Mouse (Mus musculus) heart, adult 9 months (tissue): ENCODE data around the gene Olfr1065.
"Not testable (repeated sequence)": the region's sequence is repeated elsewhere in the genome, so short reads cannot be mapped to it uniquely, and the experiment has no call there.

Source experiments
- DNase-seq, 2 experiments: peaks; one replicate each; pipeline ENCODE4 v3.0.0; 2022; ENCODE audit warnings: low spot score in 2 of 2

The Olfr1065 gene

DNA sequence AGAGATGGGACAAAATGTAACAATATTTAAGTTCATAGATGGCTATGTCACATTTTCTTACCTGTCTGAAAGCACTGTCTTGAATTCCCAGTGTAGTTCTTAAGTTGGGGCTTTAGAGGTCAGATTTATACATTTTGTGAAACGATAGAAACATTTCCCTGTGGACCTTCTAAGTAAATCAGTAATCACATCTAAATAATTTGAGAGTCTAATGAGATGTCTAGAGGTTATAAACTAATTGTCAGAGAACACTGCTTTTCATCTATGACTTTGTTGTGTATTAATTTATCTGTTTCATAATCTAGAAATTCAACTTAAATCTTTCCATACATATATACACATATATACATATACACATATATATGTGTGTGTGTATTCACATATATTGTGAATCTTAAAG, at the start of gene Olfr1065:
TSS of gene Olfr1065 (minus strand) at position 101 of the 400 bp plus-strand sequence.
- not testable (repeated sequence) for DNase-seq

DNA sequence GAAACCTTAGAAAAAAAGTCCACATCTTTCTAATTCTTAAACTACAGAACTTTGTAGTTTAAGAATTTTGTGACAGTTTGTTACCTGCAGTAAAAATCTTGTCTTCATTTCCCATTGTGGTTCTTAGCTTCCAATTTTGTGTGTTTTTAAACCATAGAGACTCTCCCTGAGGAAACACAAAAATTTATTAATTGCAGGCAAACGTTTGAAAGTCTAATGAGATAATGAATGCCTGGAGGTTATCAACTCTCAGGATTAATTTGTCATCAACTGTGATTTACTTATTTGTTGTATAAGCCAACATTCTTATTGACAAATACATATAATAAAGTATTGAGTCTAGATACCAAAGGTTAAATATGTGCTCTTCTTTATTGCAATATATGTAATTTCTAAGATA, 36.9 kb upstream of the Olfr1065 start, which contains the start of gene Olfr228:
TSS of gene Olfr228 (minus strand) at position 101 of the 400 bp plus-strand sequence.
- no peak for DNase-seq

DNA sequence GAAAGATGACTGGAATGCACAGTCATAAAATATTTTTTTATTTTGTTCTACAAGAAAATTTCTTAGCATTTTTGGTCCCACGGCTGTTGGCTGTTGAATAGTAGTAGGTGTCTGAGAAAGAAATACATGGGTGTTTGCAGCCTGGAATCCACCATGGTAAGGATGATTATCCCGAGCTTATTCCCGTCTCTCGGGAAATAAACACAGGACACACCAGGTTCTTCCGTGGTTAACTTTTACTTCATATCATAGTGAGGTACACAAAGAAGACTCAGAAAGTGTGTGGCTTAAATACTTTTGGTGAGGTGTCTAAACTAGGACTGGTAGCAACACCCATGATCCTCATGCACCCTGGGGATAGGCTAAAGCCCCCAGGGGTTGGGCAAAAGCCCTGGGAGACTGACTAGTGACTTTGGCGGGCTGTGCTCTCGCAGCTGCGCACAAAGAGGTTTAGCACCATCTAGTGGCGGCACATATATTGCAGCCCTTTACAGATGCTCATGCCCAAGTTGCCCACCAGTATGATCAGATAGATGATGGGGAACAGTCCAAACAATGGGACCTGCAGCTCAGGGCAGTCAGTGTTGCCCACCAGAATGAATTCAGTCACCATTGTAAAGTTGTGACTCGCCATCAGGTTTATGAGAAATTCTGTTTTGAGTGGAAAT, 14.2 kb upstream of the Olfr1065 start:
- peak in 1 of 2 experiments; percentile 13 for DNase-seq

DNA sequence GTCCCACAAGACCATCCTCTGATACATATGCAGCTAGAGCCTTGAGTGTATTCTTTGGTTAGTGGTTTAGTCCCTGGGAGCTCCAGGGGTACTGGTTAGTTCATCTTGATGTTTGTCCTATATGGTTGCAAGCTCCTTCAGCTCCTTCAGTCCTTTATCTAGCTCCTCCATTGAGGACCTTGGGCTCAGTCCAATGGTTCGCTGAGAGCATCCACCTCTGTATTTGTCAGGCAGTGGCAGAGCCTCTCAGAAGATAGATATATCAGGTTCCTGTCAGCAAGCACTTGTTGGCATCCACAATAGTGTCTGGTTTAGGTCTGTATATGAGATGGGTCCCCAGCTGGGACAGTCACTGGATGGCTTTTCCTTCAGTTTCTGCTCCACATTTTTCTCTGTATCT, 10.0 kb upstream of the Olfr1065 start:
- DNase-seq: no peak

DNA sequence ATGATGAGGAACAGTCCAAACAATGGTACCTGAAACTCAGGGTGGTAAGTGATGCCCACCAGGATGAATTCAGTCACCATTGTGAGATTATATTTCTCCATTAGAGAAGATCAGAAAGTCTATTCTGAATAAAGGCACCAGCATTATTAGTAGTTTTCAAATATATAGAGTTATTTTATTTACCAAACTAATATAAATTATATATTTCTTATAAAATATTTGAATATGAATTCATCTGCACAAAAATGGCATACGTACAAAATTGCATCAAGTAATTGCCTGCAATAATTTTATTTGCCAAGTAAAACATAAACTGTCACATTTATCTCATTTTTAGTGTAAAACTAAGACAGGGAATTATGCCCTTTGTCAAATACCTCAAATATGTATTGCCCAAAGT, 5.8 kb upstream of the Olfr1065 start, which contains the start of gene Olfr1066:
TSS of gene Olfr1066 (minus strand) at position 101 of the 400 bp plus-strand sequence.
- no peak for DNase-seq

DNA sequence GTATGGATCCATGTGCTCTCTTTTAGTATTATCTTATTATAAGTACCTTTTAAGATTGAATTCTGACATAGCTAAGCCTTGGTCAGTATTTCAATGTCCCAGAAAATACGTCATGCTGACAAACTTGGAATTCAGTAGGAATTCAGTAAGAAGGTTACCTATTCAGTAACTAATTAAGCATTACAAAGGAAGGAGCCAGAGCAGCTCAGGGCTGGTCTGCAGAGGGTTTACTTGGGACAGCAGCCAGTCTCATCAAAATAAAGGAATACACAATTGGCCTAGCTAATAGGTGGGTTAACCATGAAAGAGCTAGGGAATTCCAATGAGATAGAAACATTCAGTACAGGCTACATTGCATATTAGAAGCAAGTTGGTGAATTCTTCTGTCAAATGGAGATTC, 8.3 kb downstream of the Olfr1065 start:
- DNase-seq: not testable (repeated sequence)

DNA sequence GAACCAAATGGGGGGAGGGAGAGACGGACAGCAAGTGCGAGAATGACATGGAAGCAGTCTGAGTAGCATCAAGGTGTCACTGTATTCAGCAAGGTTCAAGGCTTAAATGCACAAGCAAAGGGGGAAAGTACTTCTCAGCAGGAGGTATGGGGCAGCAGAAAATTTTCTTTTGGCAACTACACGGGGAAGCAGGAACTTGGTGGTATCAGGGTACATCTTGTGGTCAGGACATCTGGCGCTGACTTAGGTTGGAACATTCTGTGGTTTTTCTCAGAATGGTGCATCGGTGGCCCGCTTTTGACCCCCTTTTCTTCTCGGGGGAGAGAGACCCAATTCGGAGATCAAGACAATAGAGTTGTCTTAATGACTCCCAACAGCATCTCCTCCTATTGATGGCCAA, 21.9 kb downstream of the Olfr1065 start:
- DNase-seq: not testable (repeated sequence)

DNA sequence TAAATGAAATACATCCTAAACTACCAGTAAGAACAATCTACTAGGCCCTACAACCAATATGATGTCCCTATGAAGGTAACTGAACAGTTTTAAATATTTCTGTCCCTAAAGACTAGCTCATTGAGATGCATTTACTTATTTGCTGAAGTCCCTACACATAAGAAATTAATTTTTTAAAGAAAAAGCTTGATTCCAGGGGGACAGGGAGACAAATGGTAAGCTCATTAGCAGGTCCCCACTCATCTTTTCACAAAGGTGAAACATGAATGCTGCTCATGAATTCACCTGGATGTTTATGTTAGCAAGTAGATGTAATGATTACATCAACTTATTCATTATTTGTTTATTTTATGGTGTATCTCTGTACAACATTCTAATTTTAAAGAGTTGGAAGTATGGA, 23.7 kb downstream of the Olfr1065 start, which contains the start of gene Olfr1062:
TSS of gene Olfr1062 (minus strand) at position 101 of the 400 bp plus-strand sequence.
- not testable (repeated sequence) for DNase-seq

DNA sequence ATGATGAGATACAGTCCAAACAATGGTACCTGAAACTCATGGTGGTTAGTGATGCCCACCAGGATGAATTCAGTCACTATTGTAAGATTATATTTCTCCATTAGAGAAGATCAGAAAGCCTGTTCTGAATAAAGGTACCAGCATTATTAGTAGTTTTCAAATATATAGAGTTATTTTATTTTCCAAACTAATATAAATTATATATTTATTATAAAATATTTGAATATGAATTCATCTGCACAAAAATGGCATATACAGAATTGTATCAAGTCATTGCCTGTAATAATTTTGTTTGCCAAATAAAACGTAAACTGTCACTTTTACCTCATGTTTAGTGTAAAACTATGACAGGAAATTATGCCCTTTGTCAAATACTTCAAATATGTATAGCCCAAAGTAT, 36.4 kb downstream of the Olfr1065 start, which contains the start of gene Olfr1061:
TSS of gene Olfr1061 (minus strand) at position 101 of the 400 bp plus-strand sequence.
- DNase-seq: no peak

DNA sequence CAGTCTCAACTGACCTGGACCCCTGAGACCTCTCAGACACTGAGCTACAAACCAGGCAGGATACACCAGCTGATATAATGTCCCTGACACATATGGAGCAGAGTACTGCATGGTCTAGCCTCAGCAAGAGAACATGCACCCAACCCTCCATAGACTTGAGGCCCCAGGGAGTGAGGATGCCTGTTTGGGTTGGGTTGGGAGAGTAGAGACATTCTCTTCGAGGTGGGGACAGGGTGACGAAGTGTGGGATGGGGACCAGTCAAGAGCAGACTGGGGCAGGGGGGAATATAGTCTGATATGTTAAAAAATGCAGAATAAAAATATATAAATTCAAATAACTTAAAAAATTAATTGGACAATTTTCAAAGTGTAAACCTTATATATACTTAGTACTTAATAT, 55.3 kb downstream of the Olfr1065 start:
- DNase-seq: no peak
